In genomic region chr9:118995539-118995938, GRCm38 (mm10) we compare ENCODE assay signal across 11 mouse cellular contexts. TPM values are rescaled to one million over a fixed set of nuclear protein-coding genes. Genes with fewer than 3 reads are reported as not detected.
A peak's percentile ranks its signal among the peaks of the same experiment; 100 is the strongest.
DNase-seq lines count a peak whose midpoint lies in the region; ATAC-seq and TF ChIP-seq lines count a peak whose summit lies in the region.
"Had no signal": no experiment of that assay in that cellular context is flagged by ENCODE, and none has a peak within 500 bp of the region (broad histone marks: within the 10 kb centered on the region; RNA-seq: fewer than 3 reads in every experiment).

No protein-coding gene starts in this region.

- no peaks in the 10 kb centered on the region; the same call in 1 of the 2 replicates for H3K4me1 ChIP-seq in liver, adult 2 months (ENCODE audit: control insufficient read depth, insufficient read depth, low read length)
- no peaks in the 10 kb centered on the region; the same call in 1 of the 2 replicates for H3K4me1 ChIP-seq in embryonic facial prominence, embryonic 11.5 days (ENCODE audit: control insufficient read depth, insufficient read depth, low read length)
- peaks cover 47% of the 10 kb centered on the region for H3K4me1 ChIP-seq in kidney, embryonic 15.5 days

- no peak for TF ChIP-seq POLR2A in liver, adult 2 months (IDR thresholded peaks at IDR 0.05; ENCODE audit: extremely low read depth, insufficient read depth, low read length)

- ATAC-seq in embryonic facial prominence, embryonic 11.5 days (replicated peaks; ENCODE audit: insufficient number of reproducible peaks, low FRiP score, low TSS enrichment, low read depth), result 0 out of 2 replicates have a peak, but pooled peaks have one; percentile 34
- peak; percentile 35 for ATAC-seq in kidney, embryonic 15.5 days (replicated peaks; ENCODE audit: low FRiP score)
- ATAC-seq in megakaryocyte-erythroid progenitor cell, adult 5-6 weeks (replicated peaks; ENCODE audit: low FRiP score, low TSS enrichment, poor library complexity, severe bottlenecking), result no peak; the same call in 1 of the 2 replicates

- 49% methylated on average over 6 of the region's 6 CpGs for WGBS in liver, adult 2 months
- 85% methylated on average over 6 of the region's 6 CpGs for WGBS in embryonic facial prominence, embryonic 11.5 days
- 78% methylated on average over 6 of the region's 6 CpGs for WGBS in kidney, embryonic 15.5 days

- no peak overlapping the region for H3K27ac ChIP-seq in liver, adult 2 months (replicated peaks; ENCODE audit: insufficient read depth, low read depth, low read length)
- H3K27ac ChIP-seq in embryonic facial prominence, embryonic 11.5 days (replicated peaks; ENCODE audit: low read depth, low read length), result no peak overlapping the region
- H3K27ac ChIP-seq in kidney, embryonic 15.5 days, result peak overlapping the region; percentile 59
- H3K27ac ChIP-seq: hindbrain, embryonic 14.5 days; limb, embryonic 13.5 days had no signal

- no peak for TF ChIP-seq CTCF in liver, adult 2 months (IDR thresholded peaks at IDR 0.05; ENCODE audit: low read depth, low read length)

- no peak overlapping the region for H3K4me2 ChIP-seq in embryonic facial prominence, embryonic 11.5 days (ENCODE audit: low read depth, low read length)
- H3K4me2 ChIP-seq in kidney, embryonic 15.5 days, result no peak overlapping the region
- H3K4me2 ChIP-seq: hindbrain, embryonic 14.5 days; limb, embryonic 13.5 days had no signal

- no peaks in the 10 kb centered on the region for H3K36me3 ChIP-seq in liver, adult 2 months (ENCODE audit: control insufficient read depth, insufficient read depth, low read length)
- no peaks in the 10 kb centered on the region for H3K36me3 ChIP-seq in embryonic facial prominence, embryonic 11.5 days (replicated peaks; ENCODE audit: control insufficient read depth, insufficient read depth, low read depth, low read length)
- H3K36me3 ChIP-seq in kidney, embryonic 15.5 days, result peaks cover 4% of the 10 kb centered on the region

- H3K79me2 ChIP-seq in liver, adult 2 months (ENCODE audit: control insufficient read depth, insufficient read depth, low read length), result no peaks in the 10 kb centered on the region

- no peaks in the 10 kb centered on the region for H3K27me3 ChIP-seq in liver, adult 2 months (ENCODE audit: control insufficient read depth, insufficient read depth, low read length)
- no peaks in the 10 kb centered on the region for H3K27me3 ChIP-seq in embryonic facial prominence, embryonic 11.5 days (ENCODE audit: control insufficient read depth, insufficient read depth, low read length)
- H3K27me3 ChIP-seq in kidney, embryonic 15.5 days, result no peaks in the 10 kb centered on the region
- H3K27me3 ChIP-seq: limb, embryonic 13.5 days had no signal

- H3K9me3 ChIP-seq in embryonic facial prominence, embryonic 11.5 days (replicated peaks; ENCODE audit: control insufficient read depth, low read length), result no peaks in the 10 kb centered on the region
- no peaks in the 10 kb centered on the region for H3K9me3 ChIP-seq in kidney, embryonic 15.5 days (replicated peaks)
- H3K9me3 ChIP-seq: limb, embryonic 13.5 days had no signal

- DNase-seq in liver, adult 2 months (ENCODE audit: extremely low read depth, low read depth, low spot score), result peak; percentile 8
- DNase-seq in liver, result no peak
- no peak for DNase-seq in embryonic facial prominence, embryonic 11.5 days (ENCODE audit: low spot score)
- peak; percentile 70 for DNase-seq in lung, postnatal 25 days (ENCODE audit: low spot score)
- no peak for DNase-seq in left cerebral cortex, adult 11 months (ENCODE audit: low spot score)
- DNase-seq: cerebellum, adult 11-12 months; right cerebral cortex, postnatal 14 days had no signal

- H3K4me3 ChIP-seq in liver, adult 2 months (ENCODE audit: insufficient read depth, low read depth, low read length), result no peak overlapping the region
- H3K4me3 ChIP-seq in embryonic facial prominence, embryonic 11.5 days (ENCODE audit: low read depth, low read length), result no peak overlapping the region
- no peak overlapping the region for H3K4me3 ChIP-seq in kidney, embryonic 15.5 days (replicated peaks)
- H3K4me3 ChIP-seq: limb, embryonic 13.5 days had no signal

- no peak overlapping the region for H3K9ac ChIP-seq in liver, adult 2 months (ENCODE audit: low read depth, low read length)
- H3K9ac ChIP-seq in embryonic facial prominence, embryonic 11.5 days (replicated peaks; ENCODE audit: low read length), result no peak overlapping the region
- no peak overlapping the region for H3K9ac ChIP-seq in kidney, embryonic 15.5 days
- H3K9ac ChIP-seq: hindbrain, embryonic 14.5 days; limb, embryonic 13.5 days had no signal

RNA-seq across cellular contexts. Expression of gene Vill, which starts 57.0 kb away (rescaled TPM):
- 2.3 and 3.0 TPM in 2 replicates for total RNA-seq in liver, adult 2 months (2014; rRNA removed)
- 0.50 and 1.2 TPM in 2 replicates for polyA plus RNA-seq in liver, adult 2 months (2012; rRNA removed)
- polyA plus RNA-seq in embryonic facial prominence, embryonic 11.5 days (2014; fragmentation: Nextera tagmentation; extraction: Ambion mirVana), result 15.5 and 19.2 TPM in 2 replicates
- polyA plus RNA-seq in kidney, embryonic 15.5 days (2015; fragmentation: Nextera tagmentation; extraction: Ambion mirVana), result 36.4 and 46.2 TPM in 2 replicates
- 7.2 TPM in 1 of 2 replicates, not detected in the other for total RNA-seq in megakaryocyte-erythroid progenitor cell, adult 5-6 weeks (2014; fragmentation: Nextera tagmentation)
- 8.7 and 11.9 TPM in 2 replicates for total RNA-seq in megakaryocyte-erythroid progenitor cell, adult 5-6 weeks (2017)

Comparison
In these comparisons a context has a peak if more than half of its experiments do, and no peak if none do; other contexts are left out.
1. DNase-seq: peak in liver, adult 2 months (single experiment) and lung, postnatal 25 days (single experiment); none in liver (single experiment), embryonic facial prominence, embryonic 11.5 days (single experiment) and left cerebral cortex, adult 11 months (single experiment).